Mouse (Mus musculus): ENCODE results near the gene Gfm1.

- TF ChIP-seq CTCF (IDR thresholded peaks at IDR 0.05; ENCODE audit: low read depth, low read length) (no peak), POLR2A (IDR thresholded peaks at IDR 0.05; ENCODE audit: insufficient read depth, low read length) (no peak), EP300 (IDR thresholded peaks at IDR 0.05; ENCODE audit: insufficient read depth, low read depth, low read length) (no peak)
Observed at GRCm38 (mm10) chr3:67449660-67450059, 19.8 kb downstream of the Gfm1 start.
